Mouse (Mus musculus) ES-E14 (cell line): ENCODE data around the gene Nme7.

Experiments
- CHD2 ChIP-seq: IDR thresholded peaks from 2 replicates; pipeline ENCODE4 v1.6.1; 2014; ENCODE audit warnings: mild to moderate bottlenecking, low read depth, low read length, inconsistent platforms
- HCFC1 ChIP-seq: IDR thresholded peaks from 2 replicates; pipeline ENCODE4 v1.6.1; 2012; ENCODE audit warnings: low read length, inconsistent platforms, borderline replicate concordance; ENCODE audit not compliant: insufficient read depth
- MAFK ChIP-seq: IDR thresholded peaks from 2 replicates; pipeline ENCODE4 v1.6.1; 2014; ENCODE audit warnings: mild to moderate bottlenecking, low read depth, low read length, inconsistent platforms; ENCODE audit not compliant: insufficient read depth
- ZC3H11A ChIP-seq: IDR thresholded peaks from 2 replicates; pipeline ENCODE4 v1.6.1; 2012; ENCODE audit warnings: low read depth, mild to moderate bottlenecking, inconsistent platforms, low read length, borderline replicate concordance
- ZNF384 ChIP-seq: IDR thresholded peaks from 2 replicates; pipeline ENCODE4 v1.6.1; 2012; ENCODE audit warnings: low read depth, low read length, inconsistent platforms

- TF ChIP-seq HCFC1 (no peak), ZC3H11A (no peak), MAFK (no peak), CHD2 (no peak), ZNF384 (no peak)
These were observed 171.0 kb downstream of the Nme7 start for GRCm38 (mm10) chr1:164474778-164475511.
